Comparison of ENCODE assay signal across 12 mouse cellular contexts in genomic region chr16:63566106-63566836, GRCm38 (mm10).
DNase-seq lines count a peak whose midpoint lies in the region; ATAC-seq and TF ChIP-seq lines count a peak whose summit lies in the region.
"Had no signal": no experiment of that assay in that cellular context is flagged by ENCODE, and none has a peak within 500 bp of the region (broad histone marks: within the 10 kb centered on the region; RNA-seq: fewer than 3 reads in every experiment).

No protein-coding gene starts in this region.

- WGBS in midbrain, postnatal 0 days = 89% methylated on average over 17 of the region's 17 CpGs
- 92% methylated on average over 17 of the region's 17 CpGs for WGBS in midbrain, embryonic 10.5 days
- WGBS in lung, embryonic 15.5 days = 48% methylated on average over 17 of the region's 17 CpGs
- WGBS in forebrain, postnatal 0 days = 86% methylated on average over 17 of the region's 17 CpGs

- no peaks in the 10 kb centered on the region for H3K9me3 ChIP-seq in midbrain, postnatal 0 days (ENCODE audit: low read length)
- no peaks in the 10 kb centered on the region for H3K9me3 ChIP-seq in midbrain, embryonic 10.5 days (replicated peaks)
- no peaks in the 10 kb centered on the region for H3K9me3 ChIP-seq in lung, embryonic 15.5 days
- H3K9me3 ChIP-seq in forebrain, postnatal 0 days (ENCODE audit: low read length) = no peaks in the 10 kb centered on the region
- H3K9me3 ChIP-seq: midbrain, embryonic 15.5 days had no signal

- no peak for ATAC-seq in midbrain, postnatal 0 days (ENCODE audit: low FRiP score)
- peak; percentile 89; the same call in 1 of the 2 replicates for ATAC-seq in lung, embryonic 15.5 days (ENCODE audit: borderline replicate concordance, extremely low read depth, low FRiP score, low TSS enrichment)
- ATAC-seq in forebrain, postnatal 0 days = no peak
- ATAC-seq in CD4-positive, CD25-positive, alpha-beta regulatory T cell, adult 4 months = no peak
- ATAC-seq: midbrain, embryonic 15.5 days had no signal

- no peak for TF ChIP-seq CTCF in midbrain, postnatal 0 days (IDR thresholded peaks at IDR 0.05)
- TF ChIP-seq CTCF in forebrain, postnatal 0 days (IDR thresholded peaks at IDR 0.05; ENCODE audit: low read depth) = no peak

- H3K9ac ChIP-seq in midbrain, postnatal 0 days (replicated peaks; ENCODE audit: low read length, poor library complexity, severe bottlenecking) = no peak overlapping the region
- no peak overlapping the region for H3K9ac ChIP-seq in lung, embryonic 15.5 days
- H3K9ac ChIP-seq in forebrain, postnatal 0 days = no peak overlapping the region
- H3K9ac ChIP-seq: midbrain, embryonic 15.5 days had no signal

- no peak overlapping the region for H3K4me3 ChIP-seq in midbrain, postnatal 0 days (ENCODE audit: low read depth, low read length)
- H3K4me3 ChIP-seq in midbrain, embryonic 10.5 days = no peak overlapping the region
- no peak overlapping the region for H3K4me3 ChIP-seq in lung, embryonic 15.5 days
- H3K4me3 ChIP-seq in forebrain, postnatal 0 days (ENCODE audit: low read depth, low read length) = no peak overlapping the region
- H3K4me3 ChIP-seq: heart, adult 2 months; layer of hippocampus, adult 2 months; midbrain, embryonic 15.5 days had no signal

- H3K27ac ChIP-seq in midbrain, postnatal 0 days (ENCODE audit: low read depth, low read length) = no peak overlapping the region
- H3K27ac ChIP-seq in midbrain, embryonic 10.5 days (replicated peaks) = no peak overlapping the region
- H3K27ac ChIP-seq in lung, embryonic 15.5 days = peak overlapping the region; percentile 55
- no peak overlapping the region for H3K27ac ChIP-seq in forebrain, postnatal 0 days (ENCODE audit: low read depth, low read length)
- H3K27ac ChIP-seq: heart, adult 2 months; layer of hippocampus, adult 2 months; midbrain, embryonic 15.5 days had no signal

- no peaks in the 10 kb centered on the region for H3K4me1 ChIP-seq in midbrain, postnatal 0 days (ENCODE audit: insufficient read depth, low read length)
- no peaks in the 10 kb centered on the region for H3K4me1 ChIP-seq in midbrain, embryonic 10.5 days
- no peaks in the 10 kb centered on the region for H3K4me1 ChIP-seq in lung, embryonic 15.5 days
- H3K4me1 ChIP-seq in forebrain, postnatal 0 days (ENCODE audit: insufficient read depth) = no peaks in the 10 kb centered on the region
- H3K4me1 ChIP-seq: midbrain, embryonic 15.5 days had no signal

- H3K27me3 ChIP-seq in midbrain, postnatal 0 days (ENCODE audit: insufficient read depth, low read length) = no peaks in the 10 kb centered on the region
- H3K27me3 ChIP-seq in midbrain, embryonic 10.5 days (ENCODE audit: low read depth, poor library complexity, severe bottlenecking) = no peaks in the 10 kb centered on the region
- no peaks in the 10 kb centered on the region for H3K27me3 ChIP-seq in lung, embryonic 15.5 days
- H3K27me3 ChIP-seq in forebrain, postnatal 0 days (ENCODE audit: insufficient read depth, low read length) = no peaks in the 10 kb centered on the region
- H3K27me3 ChIP-seq: midbrain, embryonic 15.5 days had no signal

- H3K36me3 ChIP-seq in midbrain, postnatal 0 days (ENCODE audit: insufficient read depth, low read length) = no peaks in the 10 kb centered on the region
- H3K36me3 ChIP-seq in midbrain, embryonic 10.5 days = no peaks in the 10 kb centered on the region
- no peaks in the 10 kb centered on the region for H3K36me3 ChIP-seq in lung, embryonic 15.5 days
- 0 out of 2 replicates have a peak, but pooled peaks cover 3% of the 10 kb centered on the region for H3K36me3 ChIP-seq in forebrain, postnatal 0 days (ENCODE audit: insufficient read depth)
- H3K36me3 ChIP-seq: midbrain, embryonic 15.5 days had no signal

- no peak overlapping the region for H3K4me2 ChIP-seq in midbrain, postnatal 0 days (ENCODE audit: low read depth, low read length, poor library complexity, severe bottlenecking)
- no peak overlapping the region for H3K4me2 ChIP-seq in lung, embryonic 15.5 days
- no peak overlapping the region for H3K4me2 ChIP-seq in forebrain, postnatal 0 days (ENCODE audit: low read depth)
- H3K4me2 ChIP-seq: midbrain, embryonic 15.5 days had no signal

- peak; percentile 54 for DNase-seq in midbrain, postnatal 0 days (ENCODE audit: low spot score)
- no peak for DNase-seq in midbrain, embryonic 10.5 days (ENCODE audit: low spot score)
- peak; percentile 70 for DNase-seq in cerebellum, adult 9-10 months
- peak; percentile 1 for DNase-seq in yolk sac, embryonic 10.5 days (ENCODE audit: low spot score)
- DNase-seq in forebrain, postnatal 0 days = no peak
- DNase-seq: adrenal gland, postnatal 10 days; heart, adult 2 months; heart, postnatal 4 days had no signal

Comparison
In these comparisons a context has a peak if more than half of its experiments do, and no peak if none do; other contexts are left out.
1. DNase-seq: peak in midbrain, postnatal 0 days (single experiment), cerebellum, adult 9-10 months (single experiment) and yolk sac, embryonic 10.5 days (single experiment); none in midbrain, embryonic 10.5 days (single experiment) and forebrain, postnatal 0 days (single experiment).